Mouse (Mus musculus) large intestine, adult 2 months (tissue): ENCODE measurements around the gene Mid1. TPM values are rescaled to one million over a fixed set of nuclear protein-coding genes. Genes with fewer than 3 reads are reported as not detected.
A peak's percentile ranks its signal among the peaks of the same experiment; 100 is the strongest.
"Not testable (repeated sequence)": the region's sequence is repeated elsewhere in the genome, so short reads cannot be mapped to it uniquely, and the experiment has no call there.

ENCODE experiments used
- DNase-seq: peaks from one replicate; pipeline ENCODE4 v3.0.0-alpha.2; 2012; ENCODE audit warnings: low read depth, low spot score
- WGBS: fragments of 180-500 bp; shearing (Covaris S2); methylation state at CpG from one replicate; pipeline ENCODE4 v1.1.7; 2018; 5-methylcytosine and 5-hydroxymethylcytosine counted together
- polyA plus RNA-seq: library from polyadenylated mRNA; depleted of rRNA; stranded (reverse); fragments of >200 nt; gene quantifications from 2 replicates; pipeline ENCODE4 v1.2.3, GENCODE M21; 2012

Mid1 gene
- polyA plus RNA-seq, 1 experiment, result 5.1 TPM

GRCm38 (mm10) chrX:170006694-170007247 is 321.8 kb downstream of the Mid1 start:
- DNase-seq, result not testable (repeated sequence)
- 56% methylated on average over 3 of the region's 3 CpGs for WGBS

DNA sequence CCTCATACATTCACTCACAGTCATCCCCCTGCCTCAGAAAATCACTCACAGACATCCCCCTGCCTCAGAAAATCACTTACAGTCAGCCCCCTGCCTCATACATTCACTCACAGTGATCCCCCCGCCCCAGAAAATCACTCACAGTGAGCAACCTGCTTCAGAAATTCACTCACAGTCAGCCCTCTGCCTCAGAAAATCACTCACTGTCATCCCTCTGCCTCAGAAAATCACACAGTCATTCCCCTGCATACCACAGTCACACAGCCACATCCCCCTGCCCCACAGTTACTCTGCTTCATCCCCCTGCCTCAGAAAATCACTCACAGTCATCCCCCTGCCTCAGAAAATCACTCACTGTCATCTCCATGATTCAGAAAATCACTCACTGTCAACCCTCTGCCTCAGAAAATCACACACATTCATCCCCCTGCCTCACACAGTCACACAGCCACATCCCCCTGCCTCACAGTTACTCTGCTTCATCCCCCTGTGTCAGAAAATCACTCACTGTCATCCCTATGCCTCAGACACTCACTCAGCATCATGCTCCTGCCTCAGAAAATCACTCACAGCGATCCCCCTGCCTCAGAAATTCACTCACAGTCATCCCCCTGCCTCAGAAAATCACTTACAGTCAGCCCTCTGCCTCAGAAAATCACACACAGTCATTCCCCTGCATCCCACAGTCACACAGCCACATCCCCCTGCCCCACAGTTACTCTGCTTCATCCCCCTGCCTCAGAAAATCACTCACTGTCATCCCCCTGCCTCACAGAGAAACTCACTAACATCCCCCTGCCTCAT is 322.6 kb downstream of the Mid1 start:
- DNase-seq, result not testable (repeated sequence)
- WGBS, result 59% methylated on average over 2 of the region's 2 CpGs

GRCm38 (mm10) chrX:170008179-170008467 is 323.1 kb downstream of the Mid1 start:
- not testable (repeated sequence) for DNase-seq

DNA sequence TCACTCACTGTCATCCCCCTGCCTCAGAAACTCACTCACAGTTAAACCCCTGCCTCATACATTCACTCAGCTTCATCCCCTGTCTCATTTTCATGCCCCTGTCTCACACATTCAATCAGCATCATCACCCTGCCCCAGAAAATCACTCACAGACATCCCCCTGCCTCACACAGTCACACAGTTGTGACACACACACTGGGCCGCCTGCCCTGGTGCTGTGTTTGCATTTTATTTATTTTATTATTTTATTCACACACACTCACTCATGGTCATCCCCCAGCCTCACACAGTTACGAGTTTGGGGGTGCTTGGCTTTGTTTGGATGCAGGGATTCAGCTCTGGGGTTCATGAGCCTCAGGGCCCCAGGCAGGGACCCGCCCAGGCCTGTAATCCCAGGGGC is 323.6 kb downstream of the Mid1 start:
- 36% methylated on average over 3 of the region's 3 CpGs for WGBS
- DNase-seq, result not testable (repeated sequence)

- 80% methylated on average over 118 of the region's 118 CpGs for WGBS
- peak; percentile 99 for DNase-seq
Measured at GRCm38 (mm10) chrX:170009016-170009750, 324.2 kb downstream of the Mid1 start, which contains the start of gene Gm21887. Gm21887 (plus strand) TSS chrX:170009659.

DNA sequence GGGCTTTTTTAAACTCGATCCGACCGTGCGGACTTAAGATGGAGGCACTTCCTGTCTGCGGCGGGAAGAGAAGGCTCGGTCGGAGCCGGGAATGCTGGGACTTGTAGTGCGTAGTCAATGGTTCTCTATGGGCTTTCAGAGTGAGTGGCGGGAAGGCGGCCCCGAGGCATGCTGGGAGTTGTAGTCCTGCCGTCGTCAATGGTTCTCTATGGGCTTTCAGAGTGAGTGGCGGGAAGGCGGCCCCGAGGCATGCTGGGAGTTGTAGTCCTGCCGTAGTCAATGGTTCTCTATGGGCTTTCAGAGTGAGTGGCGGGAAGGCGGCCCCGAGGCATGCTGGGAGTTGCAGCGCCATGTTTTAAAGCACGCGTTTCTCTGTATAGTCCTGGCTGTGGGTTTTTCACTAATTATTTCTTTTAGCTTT is 324.8 kb downstream of the Mid1 start:
- peak; percentile 100 for DNase-seq
- WGBS, result 54% methylated on average over 25 of the region's 25 CpGs

GRCm38 (mm10) chrX:170010581-170011528 is 325.9 kb downstream of the Mid1 start:
- WGBS, result 84% methylated on average over 97 of the region's 97 CpGs
- DNase-seq, result not testable (repeated sequence)

DNA sequence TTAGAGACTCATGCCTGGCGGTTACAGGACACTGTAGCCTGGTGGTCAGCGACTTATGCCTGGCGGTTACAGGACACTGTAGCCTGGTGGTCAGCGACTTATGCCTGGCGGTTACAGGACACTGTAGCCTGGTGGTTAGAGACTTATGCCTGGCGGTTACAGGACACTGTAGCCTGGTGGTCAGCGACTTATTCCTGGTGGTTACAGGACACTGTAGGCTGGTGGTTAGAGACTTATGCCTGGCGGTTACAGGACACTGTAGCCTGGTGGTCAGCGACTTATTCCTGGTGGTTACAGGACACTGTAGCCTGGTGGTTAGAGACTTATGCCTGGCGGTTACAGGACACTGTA is 326.5 kb downstream of the Mid1 start:
- DNase-seq, result not testable (repeated sequence)
- 78% methylated on average over 7 of the region's 10 CpGs for WGBS

DNA sequence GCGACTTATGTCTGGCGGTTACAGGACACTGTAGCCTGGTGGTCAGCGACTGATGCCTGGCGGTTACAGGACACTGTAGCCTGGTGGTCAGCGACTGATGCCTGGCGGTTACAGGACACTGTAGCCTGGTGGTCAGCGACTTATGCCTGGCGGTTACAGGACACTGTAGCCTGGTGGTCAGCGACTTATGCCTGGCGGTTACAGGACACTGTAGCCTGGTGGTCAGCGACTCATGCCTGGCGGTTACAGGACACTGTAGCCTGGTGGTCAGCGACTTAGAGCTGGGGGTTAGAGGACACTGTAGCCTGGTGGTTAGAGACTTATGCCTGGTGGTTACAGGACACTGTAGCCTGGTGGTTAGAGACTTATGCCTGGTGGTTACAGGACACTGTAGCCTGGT is 328.4 kb downstream of the Mid1 start:
- 89% methylated on average over 6 of the region's 13 CpGs for WGBS
- DNase-seq, result not testable (repeated sequence)

- not testable (repeated sequence) for DNase-seq
- WGBS, result 72% methylated on average over 10 of the region's 13 CpGs
Measured at GRCm38 (mm10) chrX:170014038-170014437, 329.0 kb downstream of the Mid1 start.

- not testable (repeated sequence) for DNase-seq
- WGBS, result 90% methylated on average over 12 of the region's 12 CpGs
Measured at GRCm38 (mm10) chrX:170015883-170016282, 330.9 kb downstream of the Mid1 start.

GRCm38 (mm10) chrX:170017333-170018245 is 332.6 kb downstream of the Mid1 start:
- WGBS, result 61% methylated on average over 27 of the region's 27 CpGs
- not testable (repeated sequence) for DNase-seq

DNA sequence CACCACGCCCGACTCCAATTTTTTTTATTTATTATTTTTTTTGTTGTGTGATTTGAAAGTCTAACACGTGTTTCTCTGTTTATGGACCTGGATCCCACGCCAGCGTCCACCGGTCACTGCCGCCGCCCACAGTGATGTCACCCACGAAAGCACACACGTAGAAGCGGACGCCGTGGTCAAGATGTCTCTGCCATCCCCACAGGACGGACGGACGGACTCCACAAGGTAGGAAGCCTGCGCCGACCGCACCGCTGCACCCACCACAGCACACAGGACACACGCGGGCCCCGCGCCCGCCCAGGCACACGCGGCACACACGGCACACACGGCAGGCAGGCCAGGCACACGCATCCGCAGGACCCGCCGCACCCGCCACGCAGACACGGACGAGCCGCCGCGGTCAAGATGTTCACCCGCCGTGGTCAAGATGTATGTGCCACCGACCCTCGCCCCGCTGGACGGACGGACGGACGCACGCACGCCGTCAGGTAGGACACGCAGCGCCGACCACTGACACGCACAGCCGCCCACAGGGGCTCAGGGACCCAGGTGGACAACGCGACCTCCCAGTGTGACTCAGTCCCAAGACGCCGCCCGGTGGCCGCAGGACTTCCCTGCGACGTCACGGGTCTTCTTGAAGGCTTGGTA is 333.7 kb downstream of the Mid1 start:
- not testable (repeated sequence) for DNase-seq
- 88% methylated on average over 66 of the region's 66 CpGs for WGBS

- WGBS, result 85% methylated on average over 30 of the region's 30 CpGs
- DNase-seq, result not testable (repeated sequence)
Measured at GRCm38 (mm10) chrX:170019219-170019953, 334.4 kb downstream of the Mid1 start.

DNA sequence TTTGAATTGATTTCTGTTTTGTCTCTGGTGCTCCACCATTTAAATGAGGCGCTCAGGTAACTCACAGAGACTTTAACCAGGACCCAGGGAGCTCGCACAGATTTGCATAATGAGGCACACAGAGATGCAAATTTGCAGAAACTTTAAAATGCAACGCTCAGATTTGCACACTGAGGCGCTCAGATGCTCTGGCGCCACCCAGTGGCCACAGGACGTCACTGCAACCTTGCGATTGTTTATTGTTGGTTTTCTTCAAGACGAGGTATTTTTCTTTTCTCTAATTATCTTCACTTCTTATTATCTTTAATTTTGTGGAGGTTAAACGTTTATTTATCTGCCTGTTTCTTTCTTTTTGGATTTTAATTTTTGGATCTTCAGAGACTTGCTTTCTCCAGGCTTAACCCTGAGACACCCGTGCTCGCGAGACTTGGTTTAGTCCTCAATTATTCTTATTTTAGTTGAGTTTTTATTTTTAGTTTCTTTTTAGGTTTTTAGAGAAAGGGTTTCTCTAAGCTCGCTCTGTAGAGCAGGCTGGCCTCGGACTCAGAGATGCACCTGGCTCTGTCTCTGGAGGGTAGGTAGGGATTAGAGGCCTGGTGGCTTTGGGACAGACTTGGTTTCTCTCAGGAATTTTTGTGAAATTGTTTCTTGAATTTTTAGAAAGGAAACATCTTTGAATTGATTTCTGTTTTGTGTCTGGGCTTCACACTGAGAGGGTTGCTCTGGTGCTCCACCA is 335.1 kb downstream of the Mid1 start:
- WGBS, result 56% methylated on average over 14 of the region's 14 CpGs
- not testable (repeated sequence) for DNase-seq

DNA sequence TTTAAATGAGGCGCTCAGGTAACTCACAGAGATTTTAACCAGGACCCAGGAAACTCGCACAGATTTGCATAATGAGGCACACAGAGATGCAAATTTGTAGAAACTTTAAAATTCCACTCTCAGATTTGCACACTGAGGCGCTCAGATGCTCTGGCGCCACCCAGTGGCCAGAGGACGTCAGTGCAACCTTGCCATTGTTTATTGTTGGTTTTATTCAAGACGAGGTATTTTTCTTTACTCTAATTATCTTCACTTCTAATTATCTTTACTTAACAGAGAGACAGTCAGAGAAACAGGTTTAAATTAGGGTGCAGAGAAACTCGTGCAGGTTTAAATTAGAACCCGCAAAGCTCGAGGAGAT is 335.7 kb downstream of the Mid1 start:
- not testable (repeated sequence) for DNase-seq

DNA sequence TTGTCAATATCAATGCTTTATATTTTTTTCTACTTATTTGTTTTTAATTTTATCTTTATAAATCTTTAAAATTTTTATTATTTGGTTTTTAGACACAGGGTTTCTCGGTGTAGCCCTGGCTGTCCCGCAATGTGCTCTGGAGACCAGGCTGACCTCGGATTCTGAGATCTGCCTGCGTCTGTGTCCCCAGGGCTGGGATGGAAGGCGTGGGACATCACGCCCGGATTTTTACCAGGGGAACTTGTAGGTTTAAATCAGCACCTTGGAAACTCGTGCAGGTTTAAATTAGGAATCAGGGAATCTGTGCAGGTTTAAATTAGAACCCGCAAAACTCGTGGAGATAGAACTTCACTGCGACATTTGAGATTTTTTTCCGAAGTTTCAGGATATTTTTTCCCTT is 336.2 kb downstream of the Mid1 start:
- 79% methylated on average over 12 of the region's 12 CpGs for WGBS
- DNase-seq, result not testable (repeated sequence)

More for the DNA sequence above, 335.7 kb downstream of the Mid1 start:
- WGBS, result 53% methylated on average over 9 of the region's 9 CpGs
